Mouse (Mus musculus) monocyte, adult 2 months (primary cell): Measurements from ENCODE around the gene Hoxb9.
A peak's percentile ranks its signal among the peaks of the same experiment; 100 is the strongest.

Experiments used
- DNase-seq, 2 experiments: peaks; one replicate each; pipeline ENCODE4 v3.0.0; 2022; ENCODE audit warnings: low spot score in 2 of 2, low read depth in 1 of 2

The Hoxb9 gene

GRCm38 (mm10) chr11:96297968-96298635 is 26.8 kb downstream of the Hoxb9 start:
- DNase-seq, result no peak

- no peak for DNase-seq
Measured at GRCm38 (mm10) chr11:96298895-96299667, 27.8 kb downstream of the Hoxb9 start.

- DNase-seq, result no peak
Measured at GRCm38 (mm10) chr11:96299781-96300180, 28.5 kb downstream of the Hoxb9 start.

DNA sequence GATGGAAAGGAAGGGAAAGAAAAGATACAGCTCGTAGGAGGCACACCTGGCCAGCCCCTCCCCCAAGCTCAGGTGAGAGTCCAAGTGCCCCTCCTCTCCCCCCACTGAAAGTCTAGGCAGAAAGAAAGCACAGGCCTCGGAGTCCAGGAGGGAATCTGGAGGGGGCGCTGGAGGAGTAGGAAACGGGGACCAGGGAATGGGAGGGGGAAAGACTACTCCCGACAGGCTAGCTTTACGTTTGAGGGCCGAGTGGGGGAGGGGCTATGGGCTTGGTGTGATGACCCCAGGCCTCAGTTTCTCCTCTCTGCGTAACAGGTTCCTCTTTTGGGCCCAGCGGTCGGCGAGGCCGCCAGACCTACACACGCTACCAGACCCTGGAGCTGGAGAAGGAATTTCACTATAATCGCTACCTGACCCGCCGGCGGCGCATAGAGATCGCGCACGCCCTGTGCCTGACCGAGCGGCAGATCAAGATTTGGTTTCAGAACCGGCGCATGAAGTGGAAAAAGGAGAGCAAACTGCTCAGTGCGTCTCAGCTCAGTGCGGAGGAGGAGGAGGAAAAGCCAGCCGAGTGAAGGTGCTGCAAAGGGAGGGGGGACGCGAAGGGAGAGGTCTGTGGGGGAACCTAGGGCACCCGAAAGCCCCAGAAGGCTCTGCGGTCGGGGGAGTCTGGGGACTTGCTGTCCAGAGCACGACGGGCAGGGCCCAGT is 29.3 kb downstream of the Hoxb9 start:
- DNase-seq, result no peak

- DNase-seq, result no peak
Measured at GRCm38 (mm10) chr11:96301064-96301431, 29.8 kb downstream of the Hoxb9 start.

DNA sequence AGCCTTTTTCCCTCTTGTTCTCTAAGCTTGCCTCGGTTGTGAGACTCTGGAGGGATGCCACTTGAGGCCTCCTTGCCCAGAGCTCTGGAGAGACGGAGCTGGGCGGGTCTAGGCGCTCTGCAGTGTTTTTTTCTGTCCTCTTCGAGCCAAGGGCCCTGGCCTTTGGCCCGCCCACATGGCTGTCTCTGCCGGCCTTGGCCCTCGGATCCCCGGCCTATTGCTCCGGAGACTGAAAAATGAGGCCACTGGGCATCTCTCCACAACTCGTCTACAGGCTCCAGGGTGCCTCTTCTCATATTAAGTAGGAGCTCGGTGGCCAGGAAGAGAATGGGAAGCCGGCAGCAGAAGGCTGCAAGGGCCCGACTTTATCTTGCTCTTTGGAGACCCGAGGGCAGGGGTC is 30.6 kb downstream of the Hoxb9 start:
- DNase-seq, result no peak

DNA sequence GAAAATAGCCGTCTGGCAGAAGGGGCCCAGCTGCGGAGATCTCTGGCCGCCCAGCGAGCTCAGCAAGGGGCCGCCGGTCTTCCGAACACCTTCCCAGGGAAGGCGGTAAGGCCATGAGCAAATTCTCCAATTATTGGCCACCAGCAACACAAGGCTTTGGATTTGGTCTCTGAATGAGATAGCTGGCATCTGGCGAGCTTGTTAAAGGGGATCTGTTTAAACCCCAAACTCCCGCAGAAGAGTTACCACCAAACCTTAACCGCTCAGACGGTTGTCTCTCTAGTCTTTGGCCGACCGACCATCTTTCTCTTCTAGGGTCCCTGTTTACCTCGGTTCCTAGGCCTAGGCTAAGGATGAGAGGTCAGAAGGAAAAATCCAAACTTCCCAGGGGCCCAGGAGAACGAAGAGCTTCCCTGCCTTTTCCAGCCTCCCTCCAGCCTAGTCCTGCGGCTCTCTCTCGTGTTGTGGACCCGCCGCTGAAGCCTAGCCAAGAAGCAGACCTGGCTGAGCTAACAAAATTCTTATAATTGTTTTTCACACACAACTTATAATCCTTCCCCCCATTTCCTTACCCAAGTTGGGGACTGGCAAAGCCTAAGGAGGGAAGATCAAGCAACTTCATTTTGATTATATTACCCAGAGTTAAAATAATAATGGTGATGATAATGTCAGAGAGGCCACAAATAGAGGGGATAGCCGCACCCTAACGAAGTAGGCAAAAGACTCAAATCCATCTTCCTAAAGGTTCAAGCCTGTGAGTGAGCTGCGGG is 31.3 kb downstream of the Hoxb9 start:
- DNase-seq, result no peak

DNA sequence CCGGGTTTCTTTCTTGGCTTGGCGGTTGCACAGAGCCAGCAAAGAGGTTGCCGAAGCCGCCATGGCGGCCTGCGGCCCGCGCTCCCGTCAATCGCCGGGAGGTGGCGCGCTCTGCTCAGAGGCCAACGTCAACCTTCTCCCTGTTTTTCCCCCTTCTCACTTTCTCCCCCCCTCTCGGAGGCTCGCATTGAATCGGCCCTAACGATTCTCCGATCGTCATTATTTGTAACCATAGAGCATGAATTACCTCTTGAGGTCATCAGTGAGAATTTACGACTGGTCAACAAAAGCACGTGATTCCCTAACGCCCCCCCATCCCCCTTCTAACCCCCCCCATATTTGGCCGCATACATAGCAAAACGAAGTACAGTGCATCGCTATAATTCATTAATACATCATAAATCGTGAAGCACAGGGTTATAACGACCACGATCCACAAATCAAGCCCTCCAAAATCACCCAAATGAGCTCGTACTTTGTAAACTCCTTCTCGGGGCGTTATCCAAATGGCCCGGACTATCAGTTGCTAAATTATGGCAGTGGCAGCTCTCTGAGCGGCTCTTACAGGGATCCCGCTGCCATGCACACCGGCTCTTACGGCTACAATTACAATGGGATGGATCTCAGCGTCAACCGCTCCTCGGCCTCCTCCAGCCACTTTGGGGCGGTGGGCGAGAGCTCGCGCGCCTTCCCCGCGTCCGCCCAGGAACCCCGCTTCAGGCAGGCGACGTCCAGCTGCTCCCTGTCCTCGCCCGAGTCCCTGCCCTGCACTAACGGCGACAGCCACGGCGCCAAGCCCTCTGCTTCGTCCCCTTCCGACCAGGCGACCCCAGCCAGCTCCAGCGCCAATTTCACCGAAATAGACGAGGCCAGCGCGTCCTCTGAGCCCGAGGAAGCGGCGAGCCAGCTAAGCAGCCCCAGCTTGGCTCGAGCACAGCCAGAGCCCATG is 32.2 kb downstream of the Hoxb9 start, which contains the start of gene Hoxb5:
TSS of gene Hoxb5 (plus strand) at position 186 of the 949 bp plus-strand sequence.
- DNase-seq, result peak in 1 of 2 experiments; percentile 55

DNA sequence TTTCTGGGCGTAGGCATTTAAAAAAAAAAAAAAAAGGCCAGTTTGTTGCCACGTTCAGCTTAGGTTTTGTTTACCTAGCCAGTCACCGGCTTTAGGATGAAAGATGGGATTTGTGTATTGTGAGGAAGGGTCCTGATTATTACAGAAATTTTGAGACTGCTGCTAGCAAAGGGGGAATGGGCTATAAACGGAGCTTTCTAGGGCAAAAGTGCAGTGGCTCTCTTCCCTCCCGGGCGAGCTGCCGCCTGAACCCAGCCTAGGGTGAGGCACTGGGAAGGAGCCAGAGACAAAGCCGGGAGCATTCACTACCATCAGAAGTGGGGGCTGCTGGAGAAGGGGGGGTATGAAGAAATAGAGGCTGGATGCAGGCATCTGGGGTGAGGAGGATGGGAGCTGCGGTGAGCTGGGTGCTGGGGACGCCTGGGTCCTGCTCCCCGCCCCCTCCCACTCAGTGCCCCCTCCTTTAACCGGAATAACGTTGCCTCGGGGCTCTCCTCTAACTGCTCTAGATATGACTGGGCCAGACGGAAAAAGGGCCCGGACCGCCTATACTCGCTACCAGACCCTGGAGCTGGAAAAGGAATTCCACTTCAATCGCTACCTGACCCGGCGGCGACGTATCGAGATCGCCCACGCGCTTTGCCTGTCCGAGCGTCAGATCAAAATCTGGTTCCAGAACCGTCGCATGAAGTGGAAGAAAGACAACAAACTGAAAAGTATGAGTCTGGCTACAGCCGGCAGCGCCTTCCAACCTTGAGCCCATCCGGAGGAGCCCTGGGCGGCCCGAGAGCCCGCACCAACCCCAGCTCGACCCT is 33.3 kb downstream of the Hoxb9 start:
- no peak for DNase-seq

DNA sequence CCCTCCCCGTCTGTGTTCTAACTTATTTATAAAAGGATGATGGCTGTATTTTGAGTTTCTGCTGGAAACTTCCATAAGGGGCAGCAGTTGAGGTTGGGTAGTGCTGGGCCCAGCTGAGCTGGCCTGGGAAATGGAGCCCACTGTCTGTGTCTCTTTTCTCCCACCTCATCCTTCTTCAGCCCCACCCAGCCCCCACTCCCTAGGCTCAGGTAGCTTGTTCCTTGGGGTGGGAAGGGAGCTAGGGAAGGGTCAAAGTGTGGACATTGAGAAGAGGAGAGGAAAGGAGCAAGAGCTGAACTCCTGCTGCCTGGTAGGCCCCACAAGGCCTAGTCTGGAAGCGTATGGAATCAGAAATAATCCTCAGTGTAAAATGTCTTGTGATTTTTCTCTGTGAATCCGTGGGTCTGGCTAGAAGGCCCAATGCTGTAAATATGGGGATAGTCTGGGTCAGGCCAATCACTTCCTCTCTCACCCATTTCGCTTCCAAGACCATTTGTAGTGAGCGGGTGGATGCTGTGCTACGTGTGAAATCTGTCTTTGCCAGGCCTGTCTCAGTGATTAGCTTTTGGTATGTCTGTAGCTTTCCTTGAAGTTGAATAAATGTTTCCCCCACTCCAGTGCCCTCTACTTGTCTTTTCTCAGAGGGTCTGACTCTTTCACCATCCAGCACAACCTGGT is 34.4 kb downstream of the Hoxb9 start:
- no peak for DNase-seq

DNA sequence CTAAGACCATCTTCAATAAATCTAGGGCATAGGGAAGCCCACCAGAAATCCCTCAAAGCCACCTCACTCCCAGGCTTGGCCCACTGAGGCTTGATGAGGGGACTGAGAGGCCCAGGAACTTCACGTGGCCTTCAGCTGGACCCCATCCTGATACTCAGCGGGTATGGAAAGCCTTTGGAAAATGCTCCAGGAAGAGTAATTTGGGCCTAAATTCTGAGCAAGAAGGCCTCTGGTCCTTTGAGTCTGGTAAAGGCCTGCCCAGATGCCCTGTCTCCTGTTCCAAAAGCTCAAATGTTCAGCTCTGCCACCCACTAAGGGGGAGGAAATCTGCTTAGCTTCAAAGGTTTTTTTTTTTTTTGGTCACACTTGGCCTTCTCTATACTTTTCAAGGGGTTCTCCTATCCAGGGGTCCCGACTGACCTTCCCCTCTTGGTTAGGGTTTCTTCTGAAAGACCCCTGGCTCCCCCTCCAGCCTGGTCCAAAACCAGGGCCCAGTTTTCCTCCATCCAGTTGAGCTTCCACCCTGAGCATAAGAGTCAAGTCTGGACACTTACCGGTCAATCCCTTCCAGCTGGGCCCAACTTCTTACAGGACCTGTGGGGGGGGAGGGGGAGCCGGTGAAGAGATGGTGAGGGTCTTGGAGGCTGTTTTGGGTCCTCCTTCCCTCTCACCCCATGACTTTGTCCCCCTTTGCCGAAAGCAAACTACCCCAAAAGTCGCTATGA is 35.1 kb downstream of the Hoxb9 start:
- no peak for DNase-seq

- no peak for DNase-seq
Measured at GRCm38 (mm10) chr11:96306908-96307269, 35.6 kb downstream of the Hoxb9 start.

GRCm38 (mm10) chr11:96308763-96309162 is 37.5 kb downstream of the Hoxb9 start:
- no peak for DNase-seq

DNA sequence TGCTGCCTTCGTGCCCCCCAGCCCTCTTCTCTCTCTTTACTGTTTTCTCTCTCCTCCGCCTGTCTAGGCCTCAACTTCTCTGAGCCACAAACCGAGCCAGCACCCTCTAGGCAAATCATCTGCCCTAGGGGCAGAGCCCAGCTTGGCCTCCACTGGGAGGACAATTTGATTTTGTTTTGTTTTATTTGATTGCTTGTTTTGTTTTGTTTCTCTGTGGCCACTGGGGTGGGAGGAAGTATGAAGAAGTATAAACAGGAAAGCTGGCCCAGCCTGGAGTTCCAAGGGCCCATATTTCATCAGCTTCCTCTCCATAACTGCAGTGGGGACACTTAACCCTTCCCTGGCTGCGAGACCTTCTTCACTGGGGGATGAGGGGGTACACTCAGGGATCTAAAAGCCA is 38.0 kb downstream of the Hoxb9 start:
- no peak for DNase-seq

- DNase-seq, result no peak
Measured at GRCm38 (mm10) chr11:96310183-96310938, 39.1 kb downstream of the Hoxb9 start.

GRCm38 (mm10) chr11:96311097-96311496 is 39.8 kb downstream of the Hoxb9 start:
- no peak for DNase-seq
